Mouse (Mus musculus): ENCODE results near the gene Cmpk2. TPM values are rescaled to one million over a fixed set of nuclear protein-coding genes. Genes with fewer than 3 reads are reported as not detected.
"Not testable (repeated sequence)": the region's sequence is repeated elsewhere in the genome, so short reads cannot be mapped to it uniquely, and the experiment has no call there.

Gene Cmpk2
- 2.3 and 4.5 TPM in 2 replicates for polyA plus RNA-seq (2015; fragmentation: Nextera tagmentation; extraction: Ambion mirVana)

- ATAC-seq (replicated peaks; ENCODE audit: insufficient number of reproducible peaks, insufficient read depth, low FRiP score, low read depth), result peak; percentile 73
- WGBS, result under 1% methylated on average over 69 of the region's 69 CpGs
Measured at GRCm38 (mm10) chr12:26469098-26470041, at the start of gene Cmpk2. TSS of gene Cmpk2 (plus strand) at chr12:26469204.

GRCm38 (mm10) chr12:26424841-26425240 is 44.2 kb upstream of the Cmpk2 start:
- Histone ChIP-seq H3K4me2 (no peak overlapping the region), H3K9ac (no peak overlapping the region), H3K9me3 (replicated peaks) (no peaks in the 10 kb centered on the region), H3K4me1 (replicated peaks) (no peaks in the 10 kb centered on the region), H3K36me3 (no peaks in the 10 kb centered on the region), H3K4me3 (no peak overlapping the region), H3K27me3 (no peaks in the 10 kb centered on the region), H3K27ac (no peak overlapping the region)
- WGBS, result 82% methylated on average over 2 of the region's 2 CpGs
- ATAC-seq (replicated peaks; ENCODE audit: insufficient number of reproducible peaks, insufficient read depth, low FRiP score, low read depth), result no peak

More at GRCm38 (mm10) chr12:26469098-26470041, at the start of gene Cmpk2:
- peak within 1 kb of the TSS; percentile 63 for H3K27ac ChIP-seq
- H3K4me2 ChIP-seq, result peak within 1 kb of the TSS; percentile 98
- peak within 1 kb of the TSS; percentile 71 for H3K9ac ChIP-seq
- H3K9me3 ChIP-seq (replicated peaks), result no peaks in the 10 kb centered on the region
- H3K4me3 ChIP-seq, result peak within 1 kb of the TSS; percentile 67
- no peaks in the 10 kb centered on the region for H3K27me3 ChIP-seq
- no peaks in the 10 kb centered on the region for H3K36me3 ChIP-seq
- H3K4me1 ChIP-seq (replicated peaks), result peaks cover 7% of the 10 kb centered on the region

DNA sequence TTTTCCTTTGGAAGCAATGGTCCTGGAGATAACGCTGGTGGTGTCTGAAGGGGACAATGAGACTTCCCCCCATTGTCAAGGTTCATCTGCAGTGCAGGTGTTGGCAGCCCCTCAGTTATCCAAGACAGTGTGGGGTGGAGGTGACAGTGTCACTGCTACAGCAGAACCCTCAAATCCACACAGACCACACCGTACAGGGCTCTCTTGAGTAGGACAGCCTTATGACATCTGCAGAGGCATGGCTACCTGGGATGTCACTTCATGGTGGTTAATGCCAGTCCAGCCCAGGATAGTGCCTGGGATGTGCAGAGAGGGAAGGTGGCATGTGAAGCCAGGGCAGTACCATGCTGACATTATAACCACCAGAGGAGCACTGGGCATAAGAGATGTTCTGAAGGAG is 40.2 kb upstream of the Cmpk2 start:
- H3K9me3 ChIP-seq (replicated peaks); H3K9ac ChIP-seq; H3K4me2 ChIP-seq; ATAC-seq (replicated peaks; ENCODE audit: insufficient number of reproducible peaks, insufficient read depth, low FRiP score, low read depth); H3K27ac ChIP-seq; H3K36me3 ChIP-seq; H3K27me3 ChIP-seq; H3K4me3 ChIP-seq; H3K4me1 ChIP-seq (replicated peaks): not testable (repeated sequence)
- 71% methylated on average over 2 of the region's 2 CpGs for WGBS

DNA sequence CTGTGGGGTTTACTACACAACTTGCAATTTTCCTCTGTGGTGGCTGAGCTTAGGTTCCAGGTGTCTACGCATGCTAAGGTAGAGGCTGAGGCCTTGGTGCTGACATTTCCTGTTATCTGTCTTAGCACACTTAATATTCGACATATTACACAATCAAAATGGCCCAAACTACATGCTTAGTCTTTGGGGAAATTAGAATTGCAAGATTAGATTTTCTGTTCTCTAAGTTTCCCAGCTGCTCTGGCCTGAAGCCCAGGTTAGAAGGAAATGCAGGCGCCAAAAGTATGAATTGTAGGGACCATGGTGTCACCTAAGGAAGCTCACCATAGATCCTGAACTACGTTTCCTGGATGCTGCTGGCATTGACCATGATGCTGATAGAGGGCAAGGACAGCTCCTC is 32.7 kb upstream of the Cmpk2 start:
- Histone ChIP-seq H3K4me1 (replicated peaks) (no peaks in the 10 kb centered on the region; the same call in 1 of the 2 replicates), H3K9ac (no peak overlapping the region), H3K9me3 (replicated peaks) (no peaks in the 10 kb centered on the region)

DNA sequence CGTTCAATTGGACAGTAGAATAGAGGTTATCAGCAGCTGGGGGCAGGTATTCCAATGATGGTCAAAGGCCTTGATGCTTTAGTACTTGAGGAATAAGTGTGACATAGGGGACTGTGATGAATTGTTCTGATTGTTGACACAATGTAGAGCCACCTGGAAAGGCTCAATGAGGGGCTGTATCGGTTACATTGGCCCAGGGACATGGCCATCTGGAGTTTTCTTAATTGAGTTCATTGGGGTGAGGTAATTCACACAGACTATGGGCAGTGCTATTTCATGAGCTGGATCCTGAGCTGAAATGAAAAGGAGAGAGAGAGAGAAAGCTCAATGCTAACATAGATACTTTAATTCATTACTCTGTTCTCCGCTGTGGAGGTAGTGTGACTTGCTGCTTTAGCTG is 31.1 kb upstream of the Cmpk2 start:
- no peaks in the 10 kb centered on the region for H3K27me3 ChIP-seq
- H3K4me1 ChIP-seq (replicated peaks), result no peaks in the 10 kb centered on the region; the same call in 1 of the 2 replicates
- no peak overlapping the region for H3K9ac ChIP-seq
- WGBS, result 54% methylated on average over 3 of the region's 3 CpGs
- H3K27ac ChIP-seq, result no peak overlapping the region
- no peaks in the 10 kb centered on the region for H3K36me3 ChIP-seq
- no peaks in the 10 kb centered on the region for H3K9me3 ChIP-seq (replicated peaks)
- no peak overlapping the region for H3K4me2 ChIP-seq
- no peak overlapping the region for H3K4me3 ChIP-seq
- ATAC-seq (replicated peaks; ENCODE audit: insufficient number of reproducible peaks, insufficient read depth, low FRiP score, low read depth), result no peak

More for the DNA sequence above, 32.7 kb upstream of the Cmpk2 start:
- no peak for ATAC-seq (replicated peaks; ENCODE audit: insufficient number of reproducible peaks, insufficient read depth, low FRiP score, low read depth)
- no peak overlapping the region for H3K27ac ChIP-seq
- no peaks in the 10 kb centered on the region for H3K27me3 ChIP-seq
- WGBS, result 59% methylated on average over 4 of the region's 4 CpGs
- no peak overlapping the region for H3K4me3 ChIP-seq
- H3K36me3 ChIP-seq, result no peaks in the 10 kb centered on the region
- no peak overlapping the region for H3K4me2 ChIP-seq

GRCm38 (mm10) chr12:26439366-26439765 is 29.6 kb upstream of the Cmpk2 start:
- H3K36me3 ChIP-seq, result no peaks in the 10 kb centered on the region
- H3K9me3 ChIP-seq (replicated peaks), result no peaks in the 10 kb centered on the region
- H3K4me1 ChIP-seq (replicated peaks), result no peaks in the 10 kb centered on the region; the same call in 1 of the 2 replicates
- H3K4me3 ChIP-seq, result no peak overlapping the region
- no peak overlapping the region for H3K4me2 ChIP-seq
- 57% methylated on average over 3 of the region's 3 CpGs for WGBS
- no peak overlapping the region for H3K9ac ChIP-seq
- no peak for ATAC-seq (replicated peaks; ENCODE audit: insufficient number of reproducible peaks, insufficient read depth, low FRiP score, low read depth)
- no peaks in the 10 kb centered on the region for H3K27me3 ChIP-seq
- H3K27ac ChIP-seq, result no peak overlapping the region

DNA sequence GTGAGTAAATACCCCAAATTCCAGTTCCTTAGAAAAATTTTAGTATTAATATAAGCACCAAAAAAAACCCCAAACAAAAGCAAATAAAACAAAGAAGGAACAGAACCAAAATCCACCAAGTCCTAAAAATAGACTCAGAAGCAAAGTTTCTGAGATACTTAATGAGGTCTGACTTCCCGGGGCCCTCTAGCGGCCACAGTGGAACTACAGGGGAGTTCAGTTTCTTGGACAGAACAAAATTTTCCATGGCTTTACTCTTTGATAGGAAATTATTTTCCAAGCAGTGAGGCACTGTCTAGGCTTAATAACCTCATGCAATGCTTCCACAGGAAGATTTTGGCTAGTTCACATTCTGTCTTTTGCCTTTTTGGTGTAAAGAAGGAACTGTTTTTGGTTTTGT is 24.9 kb upstream of the Cmpk2 start:
- no peak overlapping the region for H3K27ac ChIP-seq
- no peaks in the 10 kb centered on the region for H3K9me3 ChIP-seq (replicated peaks)
- ATAC-seq (replicated peaks; ENCODE audit: insufficient number of reproducible peaks, insufficient read depth, low FRiP score, low read depth), result no peak
- H3K9ac ChIP-seq, result no peak overlapping the region
- no peaks in the 10 kb centered on the region for H3K27me3 ChIP-seq
- no peak overlapping the region for H3K4me2 ChIP-seq
- WGBS, result 0% methylated on average over 2 of the region's 2 CpGs
- no peaks in the 10 kb centered on the region for H3K36me3 ChIP-seq
- no peak overlapping the region for H3K4me3 ChIP-seq
- no peaks in the 10 kb centered on the region for H3K4me1 ChIP-seq (replicated peaks)

- WGBS, result 70% methylated on average over 2 of the region's 2 CpGs
- H3K27me3 ChIP-seq, result no peaks in the 10 kb centered on the region
- no peak overlapping the region for H3K4me2 ChIP-seq
- no peaks in the 10 kb centered on the region for H3K4me1 ChIP-seq (replicated peaks)
- H3K27ac ChIP-seq, result no peak overlapping the region
- no peak for ATAC-seq (replicated peaks; ENCODE audit: insufficient number of reproducible peaks, insufficient read depth, low FRiP score, low read depth)
- H3K9ac ChIP-seq, result no peak overlapping the region
- no peaks in the 10 kb centered on the region for H3K9me3 ChIP-seq (replicated peaks)
- no peaks in the 10 kb centered on the region for H3K36me3 ChIP-seq
- H3K4me3 ChIP-seq, result no peak overlapping the region
Measured at GRCm38 (mm10) chr12:26444511-26444910, 24.5 kb upstream of the Cmpk2 start.

GRCm38 (mm10) chr12:26446377-26447045 is 22.5 kb upstream of the Cmpk2 start:
- no peaks in the 10 kb centered on the region for H3K27me3 ChIP-seq
- WGBS, result 75% methylated on average over 4 of the region's 4 CpGs
- H3K4me2 ChIP-seq, result no peak overlapping the region
- no peaks in the 10 kb centered on the region for H3K36me3 ChIP-seq
- H3K4me1 ChIP-seq (replicated peaks), result peaks cover 3% of the 10 kb centered on the region; the same call in 1 of the 2 replicates
- no peak overlapping the region for H3K4me3 ChIP-seq
- no peaks in the 10 kb centered on the region for H3K9me3 ChIP-seq (replicated peaks)
- ATAC-seq (replicated peaks; ENCODE audit: insufficient number of reproducible peaks, insufficient read depth, low FRiP score, low read depth), result no peak
- H3K27ac ChIP-seq, result no peak overlapping the region
- H3K9ac ChIP-seq, result no peak overlapping the region

GRCm38 (mm10) chr12:26449483-26449882 is 19.5 kb upstream of the Cmpk2 start:
- Histone ChIP-seq H3K4me1 (replicated peaks) (peaks cover 3% of the 10 kb centered on the region; the same call in 1 of the 2 replicates), H3K4me3 (no peak overlapping the region), H3K36me3 (no peaks in the 10 kb centered on the region), H3K4me2 (no peak overlapping the region), H3K27me3 (no peaks in the 10 kb centered on the region), H3K27ac (no peak overlapping the region), H3K9me3 (replicated peaks) (no peaks in the 10 kb centered on the region), H3K9ac (no peak overlapping the region)
- ATAC-seq (replicated peaks; ENCODE audit: insufficient number of reproducible peaks, insufficient read depth, low FRiP score, low read depth), result no peak
- 97% methylated on average over 2 of the region's 2 CpGs for WGBS

DNA sequence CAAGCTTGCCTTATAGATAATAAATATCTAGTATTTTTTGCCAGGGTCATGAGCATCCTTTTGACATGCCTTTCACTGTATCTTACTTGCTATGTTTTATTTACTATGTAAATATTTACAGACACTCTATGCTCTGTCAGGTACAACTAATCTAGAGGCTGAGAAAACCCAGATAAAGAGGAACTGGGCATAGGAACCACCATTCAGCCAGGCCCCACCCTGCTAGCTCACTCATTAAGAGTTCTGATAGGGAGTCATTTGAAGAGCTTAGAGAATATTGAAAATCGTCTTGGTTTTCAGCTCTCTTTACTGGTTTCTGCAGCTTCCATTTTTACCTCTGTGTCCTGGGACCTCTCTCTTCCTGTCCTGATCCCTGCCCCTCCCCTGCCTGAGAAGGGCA is 17.9 kb upstream of the Cmpk2 start:
- Histone ChIP-seq H3K9me3 (replicated peaks) (no peaks in the 10 kb centered on the region), H3K4me2 (no peak overlapping the region), H3K9ac (no peak overlapping the region), H3K4me3 (no peak overlapping the region), H3K27ac (no peak overlapping the region), H3K27me3 (no peaks in the 10 kb centered on the region), H3K36me3 (no peaks in the 10 kb centered on the region), H3K4me1 (replicated peaks) (peaks cover 7% of the 10 kb centered on the region)
- 26% methylated on average over 1 of the region's 1 CpGs for WGBS
- no peak for ATAC-seq (replicated peaks; ENCODE audit: insufficient number of reproducible peaks, insufficient read depth, low FRiP score, low read depth)
